Mouse (Mus musculus): ENCODE results near the gene Cntn2. TPM values are rescaled to one million over a fixed set of nuclear protein-coding genes. Genes with fewer than 3 reads are reported as not detected.

Gene Cntn2
- polyA plus RNA-seq, 1 experiment from 2014 or later: 37.5 TPM

DNA sequence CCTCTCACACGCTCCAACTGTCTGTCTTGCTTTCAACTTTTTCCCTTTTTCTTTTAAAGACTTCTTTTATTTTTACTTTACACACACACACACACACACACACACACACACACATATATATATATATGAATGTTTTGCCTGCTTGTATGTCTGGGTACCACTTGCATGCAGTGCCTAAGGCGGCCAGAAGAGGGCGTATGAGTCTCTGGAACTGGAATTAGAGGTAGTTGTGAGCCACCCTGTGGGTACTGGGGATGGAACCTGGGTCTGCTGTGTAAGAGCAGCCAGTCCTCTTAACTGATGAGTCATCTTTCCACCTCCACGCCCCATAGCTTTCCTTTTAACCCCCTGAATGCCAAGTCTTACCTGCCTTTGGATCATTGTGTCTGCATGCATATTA lies 19.1 kb downstream of the Cntn2 start:
- H3K27me3 ChIP-seq: peaks cover 6% of the 10 kb centered on the region
- 35% methylated on average over 4 of the region's 4 CpGs for WGBS
- no peaks in the 10 kb centered on the region for H3K36me3 ChIP-seq (replicated peaks)
- H3K4me2 ChIP-seq: no peak overlapping the region
- H3K9me3 ChIP-seq: no peaks in the 10 kb centered on the region
- H3K27ac ChIP-seq: no peak overlapping the region
- no peak overlapping the region for H3K4me3 ChIP-seq (replicated peaks)
- H3K4me1 ChIP-seq: peaks cover 31% of the 10 kb centered on the region
- ATAC-seq (ENCODE audit: low FRiP score): no peak
- H3K9ac ChIP-seq: no peak overlapping the region

DNA sequence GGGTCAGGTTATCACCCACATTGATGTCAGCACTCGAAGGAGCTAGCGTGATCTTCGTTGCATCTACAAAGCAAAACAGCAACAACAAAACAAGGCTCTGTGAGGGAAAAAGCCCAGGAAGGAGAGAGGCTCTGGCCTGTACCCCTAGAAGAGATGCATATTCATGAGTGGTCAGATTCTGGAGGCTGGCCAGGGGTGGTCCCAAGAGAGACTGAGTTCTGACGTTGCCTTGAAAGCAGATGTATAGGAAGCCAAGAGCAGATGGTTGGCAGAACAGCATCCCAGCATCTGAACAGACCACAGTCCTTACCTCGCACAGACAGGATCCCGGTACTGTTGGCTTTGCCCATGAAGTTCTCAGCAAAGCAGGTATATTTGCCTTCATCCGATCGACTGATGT lies 20.0 kb downstream of the Cntn2 start:
- WGBS: 85% methylated on average over 8 of the region's 8 CpGs
- H3K4me1 ChIP-seq: peaks cover 31% of the 10 kb centered on the region
- no peak overlapping the region for H3K9ac ChIP-seq
- no peak overlapping the region for H3K4me2 ChIP-seq
- ATAC-seq (ENCODE audit: low FRiP score): no peak
- peaks cover 7% of the 10 kb centered on the region; the same call in 1 of the 2 replicates for H3K36me3 ChIP-seq (replicated peaks)
- peaks cover 13% of the 10 kb centered on the region for H3K27me3 ChIP-seq
- H3K27ac ChIP-seq: no peak overlapping the region
- no peak overlapping the region for H3K4me3 ChIP-seq (replicated peaks)
- no peaks in the 10 kb centered on the region for H3K9me3 ChIP-seq

DNA sequence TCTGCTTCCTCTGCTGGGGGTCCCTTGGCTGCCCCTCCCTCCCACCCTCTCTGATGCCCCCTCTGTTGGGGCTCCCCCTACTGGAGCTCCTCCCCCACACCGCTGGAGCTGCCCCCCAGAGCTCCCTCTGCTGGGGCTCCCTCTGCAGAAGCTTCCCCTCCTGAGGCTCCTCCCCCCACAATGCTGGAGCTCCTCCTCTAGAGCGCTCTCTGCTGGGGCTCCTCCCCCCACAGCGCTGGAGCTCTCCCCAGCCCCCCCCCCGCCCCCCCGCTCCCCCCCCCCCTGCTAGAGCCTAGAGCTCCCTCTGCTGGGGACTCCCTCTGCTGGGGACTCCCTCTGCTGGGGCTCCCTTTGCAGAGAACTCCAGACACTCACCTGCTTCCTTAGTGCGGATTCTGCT lies 22.3 kb downstream of the Cntn2 start:
- H3K27ac ChIP-seq: no peak overlapping the region
- ATAC-seq (ENCODE audit: low FRiP score): peak; percentile 15; the same call in 1 of the 2 replicates
- no peak overlapping the region for H3K4me3 ChIP-seq (replicated peaks)
- WGBS: 6% methylated on average over 3 of the region's 6 CpGs
- no peaks in the 10 kb centered on the region for H3K9me3 ChIP-seq
- H3K4me2 ChIP-seq: no peak overlapping the region
- H3K4me1 ChIP-seq: peaks cover 18% of the 10 kb centered on the region
- no peak overlapping the region for H3K9ac ChIP-seq
- H3K36me3 ChIP-seq (replicated peaks): peaks cover 11% of the 10 kb centered on the region
- H3K27me3 ChIP-seq: peaks cover 13% of the 10 kb centered on the region

DNA sequence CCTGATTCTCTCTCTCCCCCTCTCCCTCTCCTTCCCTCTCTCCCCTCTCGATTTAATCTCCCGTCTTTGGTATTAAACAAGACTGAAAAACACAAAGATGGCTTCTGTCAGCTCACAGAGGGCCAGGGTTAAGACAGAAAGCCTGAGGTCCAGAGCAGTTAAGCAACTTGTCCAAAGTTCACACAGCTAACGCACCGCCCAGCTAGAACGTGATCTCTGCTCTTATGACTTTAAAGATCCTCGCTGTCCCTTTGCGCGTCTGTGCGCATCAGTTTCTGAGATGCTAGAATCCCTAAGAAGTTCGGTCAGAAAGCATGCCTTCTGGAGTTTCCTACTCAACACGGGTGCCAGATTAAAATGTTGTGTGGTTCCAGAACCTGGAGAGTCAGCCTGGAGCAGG lies 23.3 kb downstream of the Cntn2 start:
- Histone ChIP-seq H3K4me3 (replicated peaks) (no peak overlapping the region), H3K27me3 (0 out of 2 replicates have a peak, but pooled peaks cover 8% of the 10 kb centered on the region), H3K36me3 (replicated peaks) (peaks cover 13% of the 10 kb centered on the region), H3K4me1 (peaks cover 14% of the 10 kb centered on the region; the same call in 1 of the 2 replicates), H3K9me3 (no peaks in the 10 kb centered on the region), H3K4me2 (no peak overlapping the region), H3K27ac (no peak overlapping the region), H3K9ac (no peak overlapping the region)
- 91% methylated on average over 11 of the region's 11 CpGs for WGBS
- ATAC-seq (ENCODE audit: low FRiP score): no peak

DNA sequence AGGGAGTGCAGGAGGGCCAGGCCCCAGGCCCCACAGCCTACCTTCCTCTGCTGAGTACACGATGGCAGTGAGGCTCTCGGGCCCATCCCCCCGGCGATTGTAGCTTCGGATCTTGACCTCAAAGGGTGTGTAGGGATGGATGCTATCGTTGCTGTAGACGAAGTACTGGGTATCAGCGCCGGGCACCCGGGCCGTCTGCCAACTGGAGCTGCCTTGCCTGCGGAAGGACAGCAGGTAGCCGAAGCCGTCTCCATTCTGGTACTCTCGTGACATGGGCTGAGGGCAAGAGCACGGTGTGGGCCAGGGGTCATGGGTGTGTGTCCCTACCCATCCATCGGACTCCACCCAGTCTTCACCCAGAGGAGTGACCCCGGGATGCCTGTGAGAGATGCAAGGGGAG lies 24.4 kb downstream of the Cntn2 start:
- H3K27me3 ChIP-seq: 0 out of 2 replicates have a peak, but pooled peaks cover 8% of the 10 kb centered on the region
- ATAC-seq (ENCODE audit: low FRiP score): no peak
- no peak overlapping the region for H3K4me3 ChIP-seq (replicated peaks)
- WGBS: 88% methylated on average over 18 of the region's 18 CpGs
- no peak overlapping the region for H3K4me2 ChIP-seq
- no peaks in the 10 kb centered on the region for H3K9me3 ChIP-seq
- no peak overlapping the region for H3K9ac ChIP-seq
- peaks cover 14% of the 10 kb centered on the region; the same call in 1 of the 2 replicates for H3K4me1 ChIP-seq
- no peak overlapping the region for H3K27ac ChIP-seq
- H3K36me3 ChIP-seq (replicated peaks): peaks cover 13% of the 10 kb centered on the region

DNA sequence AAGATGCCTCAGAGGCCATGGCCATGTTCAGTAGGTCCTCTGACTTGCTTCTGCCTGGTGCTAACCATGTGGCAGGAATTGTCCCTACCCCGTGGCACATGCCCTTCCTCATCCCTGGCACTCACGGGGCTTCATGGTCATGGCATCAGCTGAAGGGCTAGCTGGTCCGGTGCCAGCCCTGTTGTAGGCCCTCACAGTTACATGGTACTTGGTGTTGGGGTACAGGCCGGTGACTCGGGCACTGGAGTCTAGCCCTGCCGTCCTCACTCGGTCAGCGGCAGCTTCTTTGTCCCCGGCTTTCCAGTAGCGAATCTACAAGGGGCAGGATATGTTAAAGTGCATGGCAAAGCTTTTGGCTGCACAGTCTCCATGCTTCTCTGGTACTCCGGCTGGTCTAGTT lies 26.3 kb downstream of the Cntn2 start:
- Histone ChIP-seq H3K9ac (no peak overlapping the region), H3K4me1 (peaks cover 15% of the 10 kb centered on the region; the same call in 1 of the 2 replicates), H3K27ac (no peak overlapping the region), H3K4me2 (no peak overlapping the region), H3K36me3 (replicated peaks) (peaks cover 13% of the 10 kb centered on the region), H3K4me3 (replicated peaks) (no peak overlapping the region), H3K27me3 (0 out of 2 replicates have a peak, but pooled peaks cover 8% of the 10 kb centered on the region), H3K9me3 (no peaks in the 10 kb centered on the region)
- 92% methylated on average over 11 of the region's 11 CpGs for WGBS
- ATAC-seq (ENCODE audit: low FRiP score): no peak

DNA sequence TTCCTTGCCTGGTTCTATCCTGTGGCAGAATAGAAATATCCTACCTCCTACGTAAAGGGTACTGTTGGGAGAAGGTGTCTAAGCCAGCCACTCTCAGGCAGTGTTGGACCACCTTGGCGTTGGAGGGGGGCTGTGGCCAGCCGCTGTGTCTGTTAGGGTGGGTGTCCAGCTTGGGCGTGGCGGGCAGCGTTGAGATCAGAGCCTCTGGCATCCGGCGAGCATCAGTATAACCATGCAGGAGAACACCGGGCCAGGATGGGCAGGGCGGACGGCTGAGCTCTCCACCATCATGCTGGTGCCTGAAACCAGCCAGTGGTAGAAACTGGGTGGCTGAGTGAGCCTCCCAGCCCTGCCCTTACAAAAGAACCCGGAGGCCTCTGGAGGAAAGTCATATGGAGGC lies 27.7 kb downstream of the Cntn2 start:
- no peak overlapping the region for H3K27ac ChIP-seq
- no peaks in the 10 kb centered on the region for H3K9me3 ChIP-seq
- 95% methylated on average over 12 of the region's 12 CpGs for WGBS

DNA sequence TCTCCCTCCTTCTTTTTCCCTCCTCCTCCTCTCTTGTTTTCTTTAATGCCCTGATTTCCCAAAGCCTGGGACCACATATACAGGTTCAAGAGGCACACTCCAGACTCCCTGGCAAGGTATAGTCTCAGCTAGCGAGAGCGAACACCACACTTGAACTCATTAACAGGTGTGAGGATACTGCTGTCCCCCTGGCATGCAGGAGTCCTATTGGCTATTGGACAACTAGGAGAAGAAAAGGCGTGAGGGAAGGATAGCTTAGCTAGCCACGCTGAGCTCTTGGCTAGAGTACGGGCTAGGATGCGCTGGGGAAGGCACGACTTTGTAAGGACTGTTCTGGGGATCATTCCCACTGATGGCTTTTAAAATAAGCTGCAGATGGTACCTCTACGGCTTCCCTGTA lies 30.9 kb downstream of the Cntn2 start:
- 87% methylated on average over 8 of the region's 8 CpGs for WGBS
- ATAC-seq (ENCODE audit: low FRiP score): no peak
- Histone ChIP-seq H3K9me3 (no peaks in the 10 kb centered on the region), H3K27me3 (no peaks in the 10 kb centered on the region), H3K4me2 (no peak overlapping the region), H3K9ac (no peak overlapping the region), H3K27ac (no peak overlapping the region), H3K36me3 (replicated peaks) (peaks cover 17% of the 10 kb centered on the region), H3K4me3 (replicated peaks) (no peak overlapping the region), H3K4me1 (peaks cover 12% of the 10 kb centered on the region; the same call in 1 of the 2 replicates)

More for the DNA sequence above, 27.7 kb downstream of the Cntn2 start:
- peaks cover 11% of the 10 kb centered on the region; the same call in 1 of the 2 replicates for H3K4me1 ChIP-seq
- 0 out of 2 replicates have a peak, but pooled peaks cover 8% of the 10 kb centered on the region for H3K27me3 ChIP-seq
- no peak overlapping the region for H3K4me2 ChIP-seq
- no peak overlapping the region for H3K4me3 ChIP-seq (replicated peaks)
- no peak for ATAC-seq (ENCODE audit: low FRiP score)
- H3K9ac ChIP-seq: no peak overlapping the region
- H3K36me3 ChIP-seq (replicated peaks): peaks cover 13% of the 10 kb centered on the region

DNA sequence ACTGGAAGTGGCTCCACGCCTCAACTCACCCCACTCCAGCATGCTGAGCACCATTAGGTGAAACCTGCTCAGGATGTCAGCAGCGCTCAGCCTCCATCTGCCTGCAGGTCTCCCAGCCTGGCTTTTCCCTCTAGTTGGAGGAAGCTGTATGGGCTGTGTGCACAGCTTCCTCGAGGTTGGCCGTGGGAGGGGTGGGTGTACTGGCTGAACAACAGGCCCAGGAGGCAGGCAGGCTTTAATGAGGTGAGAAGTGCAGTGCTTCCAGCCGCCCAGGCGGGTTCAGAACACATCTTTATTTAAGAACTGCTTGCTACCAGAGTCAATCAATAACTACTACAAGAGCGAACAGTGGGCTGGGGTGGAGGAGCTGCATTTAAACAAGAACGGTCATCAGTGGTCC lies 31.5 kb downstream of the Cntn2 start:
- no peaks in the 10 kb centered on the region for H3K9me3 ChIP-seq
- peaks cover 12% of the 10 kb centered on the region; the same call in 1 of the 2 replicates for H3K4me1 ChIP-seq
- H3K9ac ChIP-seq: no peak overlapping the region
- no peak overlapping the region for H3K4me3 ChIP-seq (replicated peaks)
- H3K27me3 ChIP-seq: no peaks in the 10 kb centered on the region
- peak overlapping the region; percentile 37; the same call in 1 of the 2 replicates for H3K27ac ChIP-seq
- peaks cover 23% of the 10 kb centered on the region for H3K36me3 ChIP-seq (replicated peaks)
- ATAC-seq (ENCODE audit: low FRiP score): peak; percentile 43
- WGBS: 67% methylated on average over 8 of the region's 8 CpGs
- H3K4me2 ChIP-seq: no peak overlapping the region

DNA sequence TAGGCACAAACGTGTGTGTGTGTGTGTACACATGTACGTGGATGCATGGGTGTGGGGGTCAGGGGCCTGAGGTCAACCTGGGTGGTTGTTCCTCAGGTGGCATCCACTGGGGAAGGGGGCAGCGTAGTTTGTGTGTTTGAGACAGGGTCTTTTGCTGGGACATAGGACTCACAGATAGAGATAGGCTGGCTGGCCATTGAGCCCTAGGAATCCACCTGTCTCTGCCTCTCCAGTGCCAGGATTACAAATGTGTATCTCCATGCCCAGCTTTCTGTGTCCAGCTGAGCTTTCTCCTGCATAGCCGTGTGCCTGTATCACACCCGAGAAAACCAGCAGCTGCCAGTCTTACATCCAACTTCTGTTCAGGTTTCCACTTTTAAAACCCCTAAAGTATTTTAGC lies 33.3 kb downstream of the Cntn2 start:
- no peaks in the 10 kb centered on the region for H3K9me3 ChIP-seq
- peaks cover 32% of the 10 kb centered on the region for H3K36me3 ChIP-seq (replicated peaks)
- ATAC-seq (ENCODE audit: low FRiP score): no peak
- H3K27ac ChIP-seq: no peak overlapping the region
- no peaks in the 10 kb centered on the region for H3K27me3 ChIP-seq
- peaks cover 12% of the 10 kb centered on the region; the same call in 1 of the 2 replicates for H3K4me1 ChIP-seq
- no peak overlapping the region for H3K4me2 ChIP-seq
- no peak overlapping the region for H3K4me3 ChIP-seq (replicated peaks)
- no peak overlapping the region for H3K9ac ChIP-seq
- WGBS: 91% methylated on average over 5 of the region's 5 CpGs

DNA sequence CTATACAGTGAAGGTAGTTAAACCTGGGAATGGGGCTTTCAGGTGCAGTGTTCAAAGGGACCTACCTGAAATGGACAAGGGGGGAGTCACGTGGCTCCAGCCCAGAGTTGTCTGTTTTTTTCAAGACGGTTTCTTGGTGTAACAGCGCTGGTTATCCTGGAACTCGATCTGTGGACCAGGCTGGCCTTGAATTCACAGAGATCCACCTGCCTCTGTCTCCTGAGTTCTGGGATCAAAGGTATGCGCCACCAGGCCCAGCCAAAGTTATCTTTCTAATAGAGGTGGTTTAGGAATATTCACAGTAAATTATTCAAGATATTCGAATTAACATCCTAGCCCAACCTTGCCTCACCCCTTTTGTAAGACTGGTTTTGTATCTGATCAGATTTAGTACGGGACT lies 36.4 kb downstream of the Cntn2 start:
- 91% methylated on average over 7 of the region's 7 CpGs for WGBS
- peaks cover 59% of the 10 kb centered on the region for H3K36me3 ChIP-seq (replicated peaks)
- no peak for ATAC-seq (ENCODE audit: low FRiP score)

DNA sequence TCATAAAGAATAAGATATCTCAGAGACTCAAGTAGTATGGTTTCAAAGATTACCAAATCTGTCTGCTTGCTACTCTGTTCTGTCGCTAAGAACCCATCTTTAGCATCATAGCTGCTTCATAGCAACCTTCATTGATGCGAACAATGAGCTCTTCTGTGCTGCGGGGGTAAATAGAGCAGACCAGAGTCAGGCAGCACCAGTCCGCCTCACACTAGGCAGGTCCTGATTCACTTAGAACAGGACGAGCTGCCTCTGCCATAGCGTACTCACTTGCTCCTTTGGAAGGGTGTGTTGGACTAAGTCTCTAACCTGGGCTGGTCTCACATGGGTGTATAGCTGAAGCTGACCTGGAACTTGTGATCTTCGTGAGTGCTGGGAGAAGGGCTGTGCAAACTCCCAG lies 37.0 kb downstream of the Cntn2 start, which contains the start of gene Tmem81:
Gene Tmem81 (plus strand): TSS at position 173 of the 400 bp plus-strand sequence.
- peaks cover 65% of the 10 kb centered on the region for H3K36me3 ChIP-seq (replicated peaks)

More for the DNA sequence above, 36.4 kb downstream of the Cntn2 start:
- H3K4me1 ChIP-seq: peaks cover 8% of the 10 kb centered on the region; the same call in 1 of the 2 replicates
- no peak overlapping the region for H3K4me2 ChIP-seq
- no peak overlapping the region for H3K27ac ChIP-seq
- no peak overlapping the region for H3K9ac ChIP-seq
- no peaks in the 10 kb centered on the region for H3K27me3 ChIP-seq
- H3K4me3 ChIP-seq (replicated peaks): no peak overlapping the region
- no peaks in the 10 kb centered on the region for H3K9me3 ChIP-seq

DNA sequence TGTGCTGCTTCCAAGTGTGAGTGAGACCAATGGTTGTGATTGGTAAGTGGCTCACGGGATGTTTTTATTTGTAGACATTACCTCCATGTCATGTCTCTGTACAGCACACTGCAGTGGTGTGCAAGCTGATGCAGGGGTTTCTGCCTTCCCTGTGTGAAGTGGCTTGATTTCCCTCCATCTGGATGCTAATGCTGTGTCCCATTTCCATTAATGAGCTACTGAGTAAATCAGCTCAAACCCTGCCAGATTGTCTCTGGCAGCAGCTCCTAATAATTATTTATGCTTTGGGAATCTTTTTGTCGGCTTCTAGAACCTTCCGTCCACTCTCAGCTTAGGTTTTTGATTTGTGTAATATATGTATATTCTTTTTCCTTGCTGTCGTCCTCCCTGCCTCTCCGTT lies 37.9 kb downstream of the Cntn2 start:
- H3K9ac ChIP-seq: no peak overlapping the region
- 0 out of 2 replicates have a peak, but pooled peaks cover 4% of the 10 kb centered on the region for H3K4me1 ChIP-seq
- peaks cover 74% of the 10 kb centered on the region for H3K36me3 ChIP-seq (replicated peaks)
- H3K4me3 ChIP-seq (replicated peaks): no peak overlapping the region
- 90% methylated on average over 5 of the region's 5 CpGs for WGBS
- H3K27ac ChIP-seq: no peak overlapping the region
- H3K9me3 ChIP-seq: no peaks in the 10 kb centered on the region
- H3K4me2 ChIP-seq: no peak overlapping the region
- no peak for ATAC-seq (ENCODE audit: low FRiP score)
- no peaks in the 10 kb centered on the region for H3K27me3 ChIP-seq

More for the DNA sequence above, 37.0 kb downstream of the Cntn2 start, which contains the start of gene Tmem81:
- Histone ChIP-seq H3K9ac (no peak within 1 kb of the TSS), H3K9me3 (no peaks in the 10 kb centered on the region), H3K4me3 (replicated peaks) (no peak within 1 kb of the TSS), H3K27me3 (no peaks in the 10 kb centered on the region), H3K27ac (no peak within 1 kb of the TSS), H3K4me2 (no peak within 1 kb of the TSS), H3K4me1 (peaks cover 4% of the 10 kb centered on the region; the same call in 1 of the 2 replicates)
- 87% methylated on average over 7 of the region's 7 CpGs for WGBS
- ATAC-seq (ENCODE audit: low FRiP score): no peak
